Mouse (Mus musculus): ENCODE data around the gene Gm5244.

DNA sequence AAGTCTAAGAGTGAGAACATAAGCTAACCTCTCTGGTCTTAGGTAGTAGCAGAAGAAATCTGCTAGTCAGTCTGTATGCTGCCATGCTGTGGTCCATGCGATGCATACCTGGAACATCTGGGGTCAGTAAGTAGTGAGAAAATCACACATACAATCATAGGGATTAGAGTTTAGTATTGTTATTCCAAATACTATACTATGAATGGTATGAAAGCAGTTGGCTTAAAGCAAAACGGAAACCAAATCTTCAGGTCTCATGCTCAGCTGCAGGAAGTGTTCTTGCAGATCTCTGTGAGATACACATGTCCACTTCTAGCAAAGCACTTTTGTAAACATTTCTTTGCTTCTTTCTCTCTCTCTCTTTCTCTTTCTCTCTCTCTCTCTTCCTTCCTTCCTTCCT lies 40.3 kb upstream of the Gm5244 start:
- TF ChIP-seq POLR2A (IDR thresholded peaks at IDR 0.05; ENCODE audit: low read depth, low read length) (no peak), CTCF (conservative IDR thresholded peaks at IDR 0.05; ENCODE audit: insufficient read depth, insufficient read length, low read depth, low read length) (no peak)

All from kidney, adult 2 months (tissue).